Mouse (Mus musculus) kidney, postnatal 25 days (tissue): ENCODE measurements around the gene Chac1.

Experiments
- DNase-seq, 2 experiments: peaks; one replicate each; pipeline ENCODE4 v3.0.0; 2021; ENCODE audit warnings: mixed read lengths in 2 of 2

Chac1 gene

GRCm38 (mm10) chr2:119327942-119328526 lies 23.0 kb upstream of the Chac1 start:
- no peak for DNase-seq

GRCm38 (mm10) chr2:119328546-119328945 lies 22.5 kb upstream of the Chac1 start:
- peak in 1 of 2 experiments; percentile 36 for DNase-seq

- DNase-seq, result no peak
Measured at GRCm38 (mm10) chr2:119329123-119329817, 21.8 kb upstream of the Chac1 start.

- DNase-seq, result no peak
Measured at GRCm38 (mm10) chr2:119330795-119331194, 20.2 kb upstream of the Chac1 start.

- DNase-seq, result peak in 1 of 2 experiments; percentile 38
Measured at GRCm38 (mm10) chr2:119332177-119332661, 18.8 kb upstream of the Chac1 start.

- no peak for DNase-seq
Measured at GRCm38 (mm10) chr2:119334135-119334534, 16.9 kb upstream of the Chac1 start.

- peak in 1 of 2 experiments; percentile 34 for DNase-seq
Measured at GRCm38 (mm10) chr2:119334964-119335525, 16.0 kb upstream of the Chac1 start.

- DNase-seq, result no peak
Measured at GRCm38 (mm10) chr2:119335535-119335934, 15.5 kb upstream of the Chac1 start.

- no peak for DNase-seq
Measured at GRCm38 (mm10) chr2:119336002-119336401, 15.0 kb upstream of the Chac1 start.

GRCm38 (mm10) chr2:119336470-119336869 lies 14.6 kb upstream of the Chac1 start:
- DNase-seq, result peak; percentile 52 to 72

GRCm38 (mm10) chr2:119337425-119338265 lies 13.4 kb upstream of the Chac1 start:
- DNase-seq, result peak; percentile 94

GRCm38 (mm10) chr2:119344537-119345138 lies 6.4 kb upstream of the Chac1 start:
- DNase-seq, result peak in 1 of 2 experiments; percentile 43

GRCm38 (mm10) chr2:119353707-119354106 lies 2.7 kb downstream of the Chac1 start:
- DNase-seq, result no peak

- DNase-seq, result peak in 1 of 2 experiments; percentile 42
Measured at GRCm38 (mm10) chr2:119355089-119355488, 4.1 kb downstream of the Chac1 start.

GRCm38 (mm10) chr2:119355651-119356050 lies 4.6 kb downstream of the Chac1 start:
- DNase-seq, result peak; percentile 70 to 89

GRCm38 (mm10) chr2:119356310-119356709 lies 5.3 kb downstream of the Chac1 start:
- no peak for DNase-seq

- no peak for DNase-seq
Measured at GRCm38 (mm10) chr2:119356805-119357204, 5.8 kb downstream of the Chac1 start.

GRCm38 (mm10) chr2:119358249-119358648 lies 7.2 kb downstream of the Chac1 start:
- DNase-seq, result no peak

- no peak for DNase-seq
Measured at GRCm38 (mm10) chr2:119359721-119360291, 8.8 kb downstream of the Chac1 start.

GRCm38 (mm10) chr2:119364969-119365368 lies 13.9 kb downstream of the Chac1 start:
- DNase-seq, result peak in 1 of 2 experiments; percentile 43

- DNase-seq, result no peak
Measured at GRCm38 (mm10) chr2:119367346-119367745, 16.3 kb downstream of the Chac1 start.

GRCm38 (mm10) chr2:119370116-119370515 lies 19.1 kb downstream of the Chac1 start:
- no peak for DNase-seq
